Mouse (Mus musculus): ENCODE measurements at regions not wholly inside any gene's neighbourhood (a gene's known extent, or its start where the extent isn't known, plus 50 kb on each side); places are given as distances from the start of the nearest gene placed in this dataset.

DNA sequence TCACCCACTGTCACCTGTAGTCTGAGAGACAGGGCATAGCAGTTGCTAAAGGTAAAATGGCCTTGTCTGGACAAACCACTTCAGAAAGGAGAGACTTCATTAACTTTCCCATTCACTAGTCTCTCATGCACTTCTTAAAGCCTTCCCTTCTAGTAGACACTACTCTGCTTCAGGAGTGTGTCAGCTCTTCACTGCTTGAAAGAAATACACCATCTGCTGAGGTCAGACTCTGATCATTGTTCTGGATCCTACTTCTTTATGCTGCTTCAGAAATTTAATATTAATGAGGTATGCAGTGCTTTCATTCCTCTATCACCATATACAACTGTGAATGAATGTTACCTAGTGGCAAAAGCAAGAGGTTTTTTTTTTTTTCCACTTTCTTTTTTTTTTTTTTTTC lies 277.2 kb upstream of the Hs3st5 start:
- no peak for DNase-seq (ENCODE audit: low spot score in 2 of 2)

GRCm38 (mm10) chr10:36239486-36239885 lies 267.1 kb upstream of the Hs3st5 start:
- DNase-seq (ENCODE audit: low spot score in 2 of 2), result peak in 1 of 2 experiments; percentile 52

- DNase-seq (ENCODE audit: low spot score in 2 of 2), result no peak
Measured at GRCm38 (mm10) chr10:36248451-36248850, 258.2 kb upstream of the Hs3st5 start.
